9 mouse cellular contexts compared by ENCODE assay signal in genomic region chr8:72434952-72435351, GRCm38 (mm10). TPM values are rescaled to one million over a fixed set of nuclear protein-coding genes. Genes with fewer than 3 reads are reported as not detected.
A peak's percentile ranks its signal among the peaks of the same experiment; 100 is the strongest.
DNase-seq lines count a peak whose midpoint lies in the region; ATAC-seq and TF ChIP-seq lines count a peak whose summit lies in the region.
"Had no signal": no experiment of that assay in that cellular context is flagged by ENCODE, and none has a peak within 500 bp of the region (broad histone marks: within the 10 kb centered on the region; RNA-seq: fewer than 3 reads in every experiment).

No protein-coding gene starts in this region.

- no peak overlapping the region for H3K9ac ChIP-seq in kidney, embryonic 16.5 days (replicated peaks; ENCODE audit: low read length)
- H3K9ac ChIP-seq: liver, embryonic 13.5 days had no signal

- no peaks in the 10 kb centered on the region for H3K36me3 ChIP-seq in kidney, embryonic 16.5 days (ENCODE audit: insufficient read depth, low read length)
- H3K36me3 ChIP-seq: liver, embryonic 13.5 days had no signal

- no peak overlapping the region for H3K27ac ChIP-seq in kidney, embryonic 16.5 days (ENCODE audit: low read length)
- H3K27ac ChIP-seq: liver, embryonic 13.5 days had no signal

- no peak overlapping the region for H3K4me2 ChIP-seq in kidney, embryonic 16.5 days (replicated peaks; ENCODE audit: low read depth, low read length)
- H3K4me2 ChIP-seq: liver, embryonic 13.5 days had no signal

- POLR2A ChIA-PET in Patski (lab: Charles Lee), result no interaction called here

- intact Hi-C loops in left cerebral cortex, postnatal 36 days (cut with DNase I), result no loop called here
- intact Hi-C loops in left cerebral cortex, postnatal 14 days (cut with DNase I), result no loop called here

- in situ Hi-C loops in Patski (cut with MboI; ENCODE audit: low pct_unique_long_range_greater_than_20kb), result no loop called here

- CTCF ChIA-PET in Patski (lab: Charles Lee), result interaction anchor here (1.4 kb wide), 1 partner anchor 35 kb away, joined by 3 read pairs; no protein-coding TSS in a partner anchor

- DNase-seq in kidney, adult 11 months, result peak; percentile 44
- no peak for DNase-seq in Patski (ENCODE audit: low read depth, low spot score)
- peak; percentile 70 to 85 for DNase-seq in heart, adult 9 months (ENCODE audit: low spot score in 2 of 2)
- DNase-seq in left cerebral cortex, postnatal 36 days (ENCODE audit: low spot score in 2 of 2), result no peak
- no peak for DNase-seq in left cerebral cortex, postnatal 14 days (ENCODE audit: low spot score in 2 of 2)
- no peak for DNase-seq in layer of hippocampus, adult 11-12 months (ENCODE audit: low spot score)
- DNase-seq: liver, embryonic 13.5 days had no signal

- no peaks in the 10 kb centered on the region for H3K9me3 ChIP-seq in kidney, embryonic 16.5 days (ENCODE audit: low read length)
- H3K9me3 ChIP-seq: liver, embryonic 13.5 days had no signal

- H3K4me3 ChIP-seq in kidney, embryonic 16.5 days (ENCODE audit: low read length), result no peak overlapping the region
- H3K4me3 ChIP-seq: liver, embryonic 13.5 days had no signal

- no peaks in the 10 kb centered on the region for H3K27me3 ChIP-seq in kidney, embryonic 16.5 days (ENCODE audit: insufficient read depth, low read length)
- H3K27me3 ChIP-seq in Patski, result no peaks in the 10 kb centered on the region
- H3K27me3 ChIP-seq: liver, embryonic 13.5 days had no signal

- no peak for TF ChIP-seq CTCF in Patski (IDR thresholded peaks at IDR 0.05)

- no peaks in the 10 kb centered on the region for H3K4me1 ChIP-seq in kidney, embryonic 16.5 days (ENCODE audit: insufficient read depth, low read length)

- 13% methylated on average over 2 of the region's 2 CpGs for WGBS in kidney, embryonic 16.5 days

- ATAC-seq in kidney, embryonic 16.5 days (ENCODE audit: low FRiP score, low TSS enrichment), result no peak
- peak; percentile 54 for ATAC-seq in Patski
- ATAC-seq in megakaryocyte-erythroid progenitor cell, adult 5-6 weeks (replicated peaks; ENCODE audit: low FRiP score, low TSS enrichment, poor library complexity, severe bottlenecking), result peak; percentile 84

RNA-seq across cellular contexts. Expression of gene Calr3, which starts 8.7 kb away (rescaled TPM):
- 2.0 and 2.1 TPM in 2 replicates for polyA plus RNA-seq in kidney, embryonic 16.5 days (2015; fragmentation: Nextera tagmentation; extraction: Ambion mirVana)
- 7.1 TPM for polyA plus RNA-seq in Patski (2021)
- total RNA-seq in megakaryocyte-erythroid progenitor cell, adult 5-6 weeks (2014; fragmentation: Nextera tagmentation), result 0.47 and 0.79 TPM in 2 replicates
- total RNA-seq in megakaryocyte-erythroid progenitor cell, adult 5-6 weeks (2017), result 3.3 and 6.2 TPM in 2 replicates
- under 1 TPM; 0.61 to 0.81 TPM for total RNA-seq in left cerebral cortex, postnatal 36 days (2021)
- 1 to 10 TPM in 1 of 2 experiments, under 1 TPM in 1; 0.86 to 1.2 TPM for total RNA-seq in left cerebral cortex, postnatal 14 days (2021)

RNA-seq across cellular contexts. Expression of gene 1700030K09Rik, which starts 8.7 kb away (rescaled TPM):
- 17.9 and 19.1 TPM in 2 replicates for polyA plus RNA-seq in kidney, embryonic 16.5 days (2015; fragmentation: Nextera tagmentation; extraction: Ambion mirVana)
- polyA plus RNA-seq in Patski (2021), result 11.3 TPM
- total RNA-seq in megakaryocyte-erythroid progenitor cell, adult 5-6 weeks (2014; fragmentation: Nextera tagmentation), result 5.4 and 13.0 TPM in 2 replicates
- 5.2 and 6.9 TPM in 2 replicates for total RNA-seq in megakaryocyte-erythroid progenitor cell, adult 5-6 weeks (2017)
- 10 to 100 TPM; 10.3 to 15.1 TPM for total RNA-seq in left cerebral cortex, postnatal 36 days (2021)
- total RNA-seq in left cerebral cortex, postnatal 14 days (2021), result 10 to 100 TPM; 11.4 to 12.6 TPM

RNA-seq across cellular contexts. Expression of gene Eps15l1, which starts 13.7 kb away (rescaled TPM):
- polyA plus RNA-seq in kidney, embryonic 16.5 days (2015; fragmentation: Nextera tagmentation; extraction: Ambion mirVana), result 61.3 and 62.7 TPM in 2 replicates
- polyA plus RNA-seq in Patski (2021), result 63.4 TPM
- 83.6 and 114 TPM in 2 replicates for total RNA-seq in megakaryocyte-erythroid progenitor cell, adult 5-6 weeks (2014; fragmentation: Nextera tagmentation)
- 28.8 and 37.5 TPM in 2 replicates for total RNA-seq in megakaryocyte-erythroid progenitor cell, adult 5-6 weeks (2017)
- total RNA-seq in left cerebral cortex, postnatal 36 days (2021), result 10 to 100 TPM; 60.0 to 75.6 TPM
- total RNA-seq in left cerebral cortex, postnatal 14 days (2021), result 10 to 100 TPM; 63.3 to 69.5 TPM

RNA-seq across cellular contexts. Expression of gene Cherp, which starts 40.1 kb away (rescaled TPM):
- polyA plus RNA-seq in kidney, embryonic 16.5 days (2015; fragmentation: Nextera tagmentation; extraction: Ambion mirVana), result 64.6 and 87.9 TPM in 2 replicates
- polyA plus RNA-seq in Patski (2021), result 61.6 TPM
- total RNA-seq in megakaryocyte-erythroid progenitor cell, adult 5-6 weeks (2014; fragmentation: Nextera tagmentation), result 118 and 132 TPM in 2 replicates
- total RNA-seq in megakaryocyte-erythroid progenitor cell, adult 5-6 weeks (2017), result 15.6 and 34.7 TPM in 2 replicates
- total RNA-seq in left cerebral cortex, postnatal 36 days (2021), result 10 to 100 TPM; 59.7 to 76.4 TPM
- total RNA-seq in left cerebral cortex, postnatal 14 days (2021), result 10 to 100 TPM; 68.9 to 77.4 TPM

RNA-seq across cellular contexts. Expression of gene Slc35e1, which starts 57.5 kb away (rescaled TPM):
- polyA plus RNA-seq in kidney, embryonic 16.5 days (2015; fragmentation: Nextera tagmentation; extraction: Ambion mirVana), result 8.0 and 10.1 TPM in 2 replicates
- 40.3 TPM for polyA plus RNA-seq in Patski (2021)
- total RNA-seq in megakaryocyte-erythroid progenitor cell, adult 5-6 weeks (2014; fragmentation: Nextera tagmentation), result 16.7 and 18.8 TPM in 2 replicates
- total RNA-seq in megakaryocyte-erythroid progenitor cell, adult 5-6 weeks (2017), result 11.5 and 15.4 TPM in 2 replicates
- total RNA-seq in left cerebral cortex, postnatal 36 days (2021), result 10 to 100 TPM; 50.9 to 53.5 TPM
- total RNA-seq in left cerebral cortex, postnatal 14 days (2021), result 10 to 100 TPM; 50.8 to 53.8 TPM

Comparison
In these comparisons a context has a peak if more than half of its experiments do, and no peak if none do; other contexts are left out.
1. DNase-seq: peak in kidney, adult 11 months (single experiment) and heart, adult 9 months (2 of 2); none in Patski (single experiment), left cerebral cortex, postnatal 36 days (0 of 2), left cerebral cortex, postnatal 14 days (0 of 2) and layer of hippocampus, adult 11-12 months (single experiment).